Mouse (Mus musculus) lung, postnatal 0 days (tissue): Measurements from ENCODE around the gene Ankrd40.

Source experiments
- CTCF ChIP-seq: IDR thresholded peaks from 2 replicates; pipeline ENCODE4 v1.5.1; 2016; ENCODE audit warnings: antibody characterized with exemption, mild to moderate bottlenecking
- EP300 ChIP-seq: IDR thresholded peaks from 2 replicates; pipeline ENCODE4 v1.6.1; 2016; ENCODE audit warnings: antibody characterized with exemption, mild to moderate bottlenecking, control low read depth

GRCm38 (mm10) chr11:94326961-94327411 is 815 bp upstream of the Ankrd40 start:
- no peak for TF ChIP-seq CTCF
- TF ChIP-seq EP300, result no peak
